Comparison of ENCODE assay signal across 15 mouse cellular contexts in the genomic region with DNA sequence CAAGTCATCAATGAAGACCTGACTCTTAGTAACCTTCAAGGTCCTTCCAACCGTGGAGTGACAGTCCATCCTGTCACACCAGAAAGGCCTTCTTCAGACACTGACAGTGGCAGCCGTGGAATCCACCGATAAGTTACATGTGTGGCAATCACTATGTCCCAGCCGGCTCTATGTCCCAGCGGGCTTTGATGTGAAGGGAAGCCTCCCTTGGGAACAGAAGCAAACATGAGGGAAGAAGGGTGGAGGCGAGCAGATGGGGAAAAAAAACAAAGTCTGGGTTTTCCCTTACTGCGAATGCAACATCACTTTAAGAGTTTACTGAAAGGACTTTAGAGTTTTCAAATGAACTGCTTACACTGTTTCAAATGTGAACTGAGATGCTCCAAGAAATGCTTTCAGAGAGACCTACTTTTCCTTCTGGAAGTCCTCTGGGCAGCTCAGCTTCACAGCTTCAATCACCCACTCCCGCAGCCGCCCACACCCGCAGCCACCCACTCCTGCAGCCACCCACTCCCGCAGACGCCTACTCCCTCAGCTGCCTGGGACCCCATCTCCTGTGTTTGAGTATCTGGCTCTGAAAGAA.
"Had no signal": no experiment of that assay in that cellular context is flagged by ENCODE, and none has a peak within 500 bp of the region (broad histone marks: within the 10 kb centered on the region; RNA-seq: fewer than 3 reads in every experiment).

No protein-coding gene starts in this region.

- H3K4me3 ChIP-seq: left cerebral cortex, adult 2 months; limb, embryonic 10.5 days; liver, embryonic 15.5 days; megakaryocyte, embryonic 14.5 days; midbrain, embryonic 12.5 days; neural tube, embryonic 13.5 days; stomach, embryonic 15.5 days had no signal

- H3K27ac ChIP-seq: kidney, postnatal 0 days; left cerebral cortex, adult 2 months; limb, embryonic 10.5 days; liver, embryonic 15.5 days; macrophage; midbrain, embryonic 12.5 days; neural tube, embryonic 13.5 days; stomach, embryonic 15.5 days had no signal

- ATAC-seq: midbrain, embryonic 16.5 days had no signal

- DNase-seq: kidney, adult 11 months; kidney, adult 9 months; kidney, postnatal 4 days; lung, embryonic 14.5 days; right cerebral cortex, postnatal 14 days had no signal
